Mouse (Mus musculus) liver, adult 2 months (tissue): Measurements from ENCODE around the gene Sugt1.

Source experiments
- CTCF ChIP-seq: fragments of 200-500 bp; IDR thresholded peaks from 2 replicates; pipeline ENCODE4 v1.5.1; 2011; ENCODE audit warnings: low read depth, low read length, control low read depth
- POLR2A ChIP-seq: fragments of 200-500 bp; IDR thresholded peaks from 2 replicates; pipeline ENCODE4 v1.6.1; 2011; ENCODE audit warnings: low read length, control low read depth; ENCODE audit not compliant: insufficient read depth; ENCODE audit errors: extremely low read depth

GRCm38 (mm10) chr14:79594069-79594468, 6.6 kb downstream of the Sugt1 start:
- TF ChIP-seq CTCF = no peak
- no peak for TF ChIP-seq POLR2A
